Mouse (Mus musculus) cerebellum, adult 18-20 months (tissue): ENCODE measurements around the gene Slc30a2.

Experiments
- DNase-seq, 2 experiments: peaks; one replicate each; pipeline ENCODE4 v3.0.0; 2021

Gene Slc30a2

GRCm38 (mm10) chr4:134401856-134402570 is 59.0 kb downstream of the Slc30a2 start:
- DNase-seq, result no peak

- no peak for DNase-seq
Measured at GRCm38 (mm10) chr4:134402571-134403262, 59.7 kb downstream of the Slc30a2 start.

- DNase-seq, result no peak
Measured at GRCm38 (mm10) chr4:134403721-134404120, 60.7 kb downstream of the Slc30a2 start.
